Mouse (Mus musculus) layer of hippocampus, adult 9-11 months (tissue): ENCODE results near the gene Rab36.

Source experiments
- DNase-seq: peaks from one replicate; pipeline ENCODE4 v3.0.0; 2022

Gene Rab36

GRCm38 (mm10) chr10:75078174-75079128, 41.6 kb downstream of the Rab36 start:
- no peak for DNase-seq

- DNase-seq, result no peak
Observed at GRCm38 (mm10) chr10:75085330-75085729, 48.5 kb downstream of the Rab36 start.

- DNase-seq, result no peak
Observed at GRCm38 (mm10) chr10:75088471-75088870, 51.6 kb downstream of the Rab36 start.

GRCm38 (mm10) chr10:75091478-75092152, 54.8 kb downstream of the Rab36 start:
- DNase-seq, result no peak

- no peak for DNase-seq
Observed at GRCm38 (mm10) chr10:75093252-75093987, 56.6 kb downstream of the Rab36 start.

- no peak for DNase-seq
Observed at GRCm38 (mm10) chr10:75094338-75094737, 57.5 kb downstream of the Rab36 start.

- DNase-seq, result no peak
Observed at GRCm38 (mm10) chr10:75095216-75095615, 58.4 kb downstream of the Rab36 start.

- DNase-seq, result no peak
Observed at GRCm38 (mm10) chr10:75098446-75099183, 61.8 kb downstream of the Rab36 start.

- peak; percentile 85 for DNase-seq
Observed at GRCm38 (mm10) chr10:75100298-75100697, 63.4 kb downstream of the Rab36 start.

- no peak for DNase-seq
Observed at GRCm38 (mm10) chr10:75103502-75103901, 66.6 kb downstream of the Rab36 start.
